Mouse (Mus musculus): ENCODE measurements around the gene Slc12a6.

Gene Slc12a6

DNA sequence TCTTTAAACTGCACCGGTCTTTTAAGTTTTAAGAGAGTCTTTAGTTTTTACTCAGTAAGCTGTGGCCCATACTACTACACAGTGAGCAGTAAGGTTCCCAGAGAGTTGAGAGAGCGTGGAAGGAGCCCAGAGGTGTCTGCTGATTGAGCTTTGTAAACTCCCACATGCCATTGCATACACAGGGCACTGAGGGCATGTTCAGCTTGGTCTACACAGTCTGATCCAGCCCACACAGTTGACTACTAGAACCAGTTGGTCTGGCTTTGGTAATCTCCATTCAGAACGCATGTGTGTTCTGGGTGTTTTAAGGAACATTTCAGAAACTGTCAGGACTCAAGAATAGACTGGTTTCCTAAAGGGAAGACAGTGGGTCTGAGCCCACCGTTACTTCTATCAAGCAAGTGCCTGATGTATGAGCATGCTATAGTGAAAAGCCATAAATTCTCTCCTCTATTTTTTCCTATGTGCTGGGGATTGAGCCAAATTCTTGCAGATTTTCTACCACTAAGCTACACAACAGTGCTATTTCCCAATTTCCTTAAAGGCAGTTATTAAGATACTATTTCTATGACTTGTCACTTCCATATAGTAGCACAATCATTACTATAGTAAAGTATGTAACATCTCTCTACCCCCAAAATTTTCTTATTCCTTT lies 125.8 kb downstream of the Slc12a6 start:
- DNase-seq (ENCODE audit: low spot score in 2 of 2): no peak

DNA sequence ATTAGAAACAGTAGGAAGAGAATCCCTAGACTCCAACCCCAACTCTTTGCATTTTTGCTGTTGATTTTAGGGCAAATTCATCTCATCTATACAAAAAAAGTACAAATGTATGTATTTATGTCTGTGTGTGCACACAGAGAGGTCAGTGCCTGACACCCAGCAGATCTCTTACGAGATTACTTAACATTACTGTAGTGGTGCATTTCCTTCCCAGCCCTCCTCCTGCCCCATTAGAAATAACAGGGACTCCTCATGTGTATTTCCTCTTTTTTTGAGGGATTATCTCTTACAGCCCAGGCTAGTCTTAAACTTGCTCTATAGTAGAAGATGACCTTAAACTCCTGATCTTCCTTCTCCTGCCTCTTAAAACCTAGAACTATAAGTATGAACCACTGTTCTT lies 127.1 kb downstream of the Slc12a6 start:
- no peak for DNase-seq (ENCODE audit: low spot score in 2 of 2)

DNA sequence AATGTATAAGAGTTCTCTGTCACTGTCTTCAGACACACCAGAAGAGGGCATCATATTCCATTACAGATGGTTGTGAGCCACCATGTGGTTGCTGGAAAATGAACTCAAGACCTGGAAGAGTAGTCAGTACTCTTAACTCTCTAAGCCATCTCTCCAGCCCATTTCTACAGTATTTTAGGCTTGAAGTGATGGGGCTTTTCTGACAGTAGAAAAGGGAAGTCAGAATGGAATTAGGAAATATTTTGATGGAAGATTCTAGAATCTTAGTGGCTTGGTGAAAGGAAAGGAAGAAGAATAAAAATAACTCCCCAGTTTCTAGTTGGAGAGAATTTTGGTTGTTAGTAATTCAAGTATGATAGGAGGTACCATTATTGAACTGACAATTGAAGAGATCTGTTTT lies 128.3 kb downstream of the Slc12a6 start:
- DNase-seq (ENCODE audit: low spot score in 2 of 2): no peak

DNA sequence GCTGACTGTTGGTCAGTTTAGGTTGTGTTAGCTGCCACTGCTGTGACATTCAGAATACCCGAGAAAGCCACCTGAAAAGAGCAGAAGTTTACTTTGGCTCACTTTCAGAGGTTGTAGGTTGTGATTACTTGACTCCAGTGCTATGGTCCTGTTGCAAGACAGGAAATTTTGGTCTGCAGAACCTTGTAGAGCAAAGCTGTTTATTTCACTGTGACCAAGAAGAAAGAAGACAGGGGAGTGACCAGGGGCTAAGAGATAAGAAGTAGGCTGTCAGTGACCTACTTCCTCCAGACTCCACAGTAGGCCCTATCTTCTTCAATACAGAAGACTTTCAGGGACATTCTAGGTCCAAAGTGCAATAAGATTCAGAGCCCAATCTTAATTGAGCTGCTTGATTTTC lies 131.0 kb downstream of the Slc12a6 start:
- no peak for DNase-seq (ENCODE audit: low spot score in 2 of 2)

DNA sequence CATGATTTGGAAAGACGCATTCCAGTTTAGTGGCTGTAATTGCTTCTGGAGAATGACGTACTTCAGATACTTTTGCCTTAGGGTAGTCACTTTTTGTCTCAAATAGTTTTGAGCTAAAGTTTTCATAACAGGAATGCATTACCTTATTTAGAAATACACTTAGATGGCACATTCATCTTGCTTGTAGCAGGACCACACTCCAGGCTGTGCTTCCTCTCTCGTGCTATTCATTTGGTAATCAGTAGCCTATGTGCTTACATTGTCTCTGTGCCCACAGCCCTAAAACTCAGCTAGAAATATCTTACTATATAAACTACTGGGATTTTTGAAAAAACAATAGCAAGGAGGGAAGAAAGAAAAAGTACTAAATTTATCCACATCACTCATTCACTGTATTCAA lies 141.4 kb downstream of the Slc12a6 start:
- no peak for DNase-seq (ENCODE audit: low spot score in 2 of 2)

Measured in spleen, postnatal 4 days (tissue).